Mouse (Mus musculus) heart, embryonic 16.5 days (tissue): Measurements from ENCODE around the gene Fam13c. TPM values are rescaled to one million over a fixed set of nuclear protein-coding genes. Genes with fewer than 3 reads are reported as not detected.

ENCODE experiments used
- ATAC-seq: fragments of 200-750 bp; cut with Nextera tagmentation; replicated peaks from 2 replicates; pipeline ENCODE4 v1.8.0; 2017; ENCODE audit warnings: moderate number of reproducible peaks; ENCODE audit not compliant: insufficient read depth, low FRiP score; ENCODE audit errors: extremely low read depth
- H3K27ac ChIP-seq: fragments of 300-500 bp; sonication (generic); 2 replicates; pipeline ENCODE4 v1.5.1; 2014; ENCODE audit warnings: mild to moderate bottlenecking, low read length, control low read depth, moderate library complexity
- H3K27me3 ChIP-seq: fragments of 300-500 bp; sonication (generic); 2 replicates; pipeline ENCODE4 v1.6.1; 2014; ENCODE audit warnings: low read length, mixed read lengths; ENCODE audit not compliant: control insufficient read depth, insufficient read depth
- H3K36me3 ChIP-seq: fragments of 300-500 bp; sonication (generic); 2 replicates; pipeline ENCODE4 v1.6.1; 2014; ENCODE audit not compliant: control insufficient read depth, insufficient read depth
- H3K4me1 ChIP-seq: fragments of 300-500 bp; sonication (generic); 2 replicates; pipeline ENCODE4 v1.6.1; 2014; ENCODE audit warnings: low read length, mixed read lengths; ENCODE audit not compliant: control insufficient read depth, insufficient read depth
- H3K4me2 ChIP-seq: fragments of 300-500 bp; sonication (generic); 2 replicates; pipeline ENCODE4 v1.6.1; 2014; ENCODE audit warnings: low read depth, mild to moderate bottlenecking, control low read depth, low read length
- H3K4me3 ChIP-seq: fragments of 300-500 bp; sonication (generic); 2 replicates; pipeline ENCODE4 v1.5.1; 2014; ENCODE audit warnings: mild to moderate bottlenecking, control low read depth, low read length
- H3K9ac ChIP-seq: fragments of 300-500 bp; sonication (generic); 2 replicates; pipeline ENCODE4 v1.6.1; 2014; ENCODE audit warnings: low read length, control low read depth
- H3K9me3 ChIP-seq: fragments of 300-500 bp; sonication (generic); replicated peaks from 2 replicates; pipeline ENCODE4 v1.6.1; 2016; ENCODE audit warnings: low read length; ENCODE audit not compliant: control insufficient read depth
- WGBS: fragments of 180-500 bp; shearing (Covaris S2); extraction: QIAGEN DNeasy Blood & Tissue Kit; methylation state at CpG from one replicate; pipeline ENCODE4 v1.1.7; 2014; 5-methylcytosine and 5-hydroxymethylcytosine counted together
- polyA plus RNA-seq: library from polyadenylated mRNA; unstranded; fragments of >200 nt; fragmentation: Nextera tagmentation; extraction: Ambion mirVana; gene quantifications from 2 replicates; pipeline ENCODE4 v1.2.1, GENCODE M21; 2015

The Fam13c gene
- polyA plus RNA-seq, 1 experiment from 2014 or later: 11.1 TPM

GRCm38 (mm10) chr10:70542857-70543256 is 102.6 kb downstream of the Fam13c start:
- Histone ChIP-seq H3K4me2 (no peak overlapping the region), H3K4me3 (no peak overlapping the region), H3K27ac (no peak overlapping the region), H3K9me3 (no peaks in the 10 kb centered on the region), H3K9ac (no peak overlapping the region), H3K36me3 (peaks cover 3% of the 10 kb centered on the region; the same call in 1 of the 2 replicates), H3K4me1 (no peaks in the 10 kb centered on the region), H3K27me3 (no peaks in the 10 kb centered on the region)
- ATAC-seq: no peak
- 82% methylated on average over 6 of the region's 6 CpGs for WGBS

GRCm38 (mm10) chr10:70552531-70552930 is 112.2 kb downstream of the Fam13c start:
- Histone ChIP-seq H3K4me2 (no peak overlapping the region), H3K27ac (no peak overlapping the region), H3K9me3 (no peaks in the 10 kb centered on the region), H3K4me3 (no peak overlapping the region), H3K27me3 (no peaks in the 10 kb centered on the region), H3K4me1 (no peaks in the 10 kb centered on the region), H3K9ac (no peak overlapping the region), H3K36me3 (peaks cover 3% of the 10 kb centered on the region; the same call in 1 of the 2 replicates)
- 87% methylated on average over 3 of the region's 3 CpGs for WGBS
- no peak for ATAC-seq

GRCm38 (mm10) chr10:70563636-70564035 is 123.4 kb downstream of the Fam13c start:
- H3K27me3 ChIP-seq: no peaks in the 10 kb centered on the region
- 24% methylated on average over 3 of the region's 3 CpGs for WGBS
- ATAC-seq: no peak
- H3K4me1 ChIP-seq: no peaks in the 10 kb centered on the region
- no peak overlapping the region for H3K27ac ChIP-seq
- no peak overlapping the region for H3K4me2 ChIP-seq
- no peak overlapping the region for H3K9ac ChIP-seq
- H3K4me3 ChIP-seq: no peak overlapping the region
- no peaks in the 10 kb centered on the region for H3K36me3 ChIP-seq
- H3K9me3 ChIP-seq: no peaks in the 10 kb centered on the region

DNA sequence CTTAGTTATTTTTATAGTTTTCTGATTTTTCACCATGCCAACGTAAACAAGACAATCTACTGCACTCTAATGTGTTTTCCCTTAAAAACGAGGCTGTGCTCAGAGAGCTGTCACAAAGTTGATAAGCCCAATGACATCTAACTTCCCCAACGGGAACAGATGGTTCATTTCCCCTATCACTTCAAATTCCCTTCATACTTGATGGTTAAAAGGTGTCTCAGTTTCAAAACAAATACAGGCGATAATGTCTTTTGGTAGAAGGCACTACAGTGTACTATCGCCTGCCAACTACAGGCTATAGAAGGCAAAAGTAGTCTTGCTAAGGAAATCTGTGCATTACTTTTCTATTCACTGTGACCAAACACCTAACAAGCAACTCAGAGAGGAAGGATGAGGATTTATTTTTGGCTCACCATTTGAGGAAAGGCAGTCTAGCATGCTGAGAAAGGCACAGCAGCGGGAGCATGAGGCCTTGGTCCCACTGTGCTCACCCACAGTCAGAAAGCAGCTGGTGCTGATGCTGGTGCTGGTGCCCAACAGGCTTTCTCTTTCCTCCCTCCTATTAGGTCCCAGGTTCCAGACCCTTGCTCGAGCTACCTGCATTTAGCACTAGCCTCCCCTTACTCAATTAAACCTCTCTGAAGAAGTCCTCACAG is 141.4 kb downstream of the Fam13c start:
- no peak for ATAC-seq
- Histone ChIP-seq H3K4me1 (no peaks in the 10 kb centered on the region), H3K9me3 (no peaks in the 10 kb centered on the region), H3K27me3 (no peaks in the 10 kb centered on the region), H3K36me3 (no peaks in the 10 kb centered on the region), H3K27ac (no peak overlapping the region), H3K4me2 (no peak overlapping the region), H3K9ac (no peak overlapping the region), H3K4me3 (no peak overlapping the region)
- 21% methylated on average over 7 of the region's 7 CpGs for WGBS

- no peak for ATAC-seq
- Histone ChIP-seq H3K9ac (no peak overlapping the region), H3K27me3 (no peaks in the 10 kb centered on the region), H3K9me3 (no peaks in the 10 kb centered on the region), H3K27ac (no peak overlapping the region), H3K4me3 (no peak overlapping the region), H3K36me3 (no peaks in the 10 kb centered on the region), H3K4me1 (no peaks in the 10 kb centered on the region), H3K4me2 (no peak overlapping the region)
- WGBS: 82% methylated on average over 1 of the region's 1 CpGs
Observed at GRCm38 (mm10) chr10:70584171-70584570, 143.9 kb downstream of the Fam13c start.

DNA sequence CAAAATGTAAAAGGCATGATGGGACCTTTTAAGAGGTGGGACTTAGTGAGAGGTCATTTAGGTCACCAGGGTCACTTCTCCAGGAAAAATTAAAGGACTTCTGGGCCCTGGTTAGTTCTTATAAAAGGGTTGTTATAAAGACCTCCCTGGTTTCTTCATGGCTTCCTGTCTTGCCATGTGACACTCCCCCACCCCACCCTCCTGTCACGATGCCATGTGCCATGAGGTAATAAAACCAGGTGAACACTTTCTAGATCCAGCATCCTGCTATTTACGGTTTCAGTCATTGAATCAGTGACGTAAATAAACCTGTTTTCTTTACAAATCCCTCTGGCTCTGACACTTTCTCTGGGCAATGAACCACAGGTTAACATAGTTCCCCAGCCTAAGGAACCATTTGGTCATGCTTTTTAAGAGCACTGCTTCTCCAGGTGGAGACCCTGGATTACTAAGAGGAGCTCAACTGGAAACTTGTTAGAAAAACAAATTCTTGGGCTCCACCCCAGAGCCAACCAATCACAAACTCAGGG is 146.7 kb downstream of the Fam13c start:
- Histone ChIP-seq H3K4me3 (no peak overlapping the region), H3K9me3 (no peaks in the 10 kb centered on the region)
- no peak for ATAC-seq

GRCm38 (mm10) chr10:70594007-70594406 is 153.7 kb downstream of the Fam13c start:
- Histone ChIP-seq H3K4me3 (no peak overlapping the region), H3K9me3 (no peaks in the 10 kb centered on the region), H3K27ac (no peak overlapping the region), H3K36me3 (no peaks in the 10 kb centered on the region), H3K27me3 (peaks cover 12% of the 10 kb centered on the region), H3K9ac (no peak overlapping the region), H3K4me2 (no peak overlapping the region), H3K4me1 (0 out of 2 replicates have a peak, but pooled peaks cover 3% of the 10 kb centered on the region)
- ATAC-seq: no peak
- WGBS: 53% methylated on average over 1 of the region's 1 CpGs

More for the DNA sequence above, 146.7 kb downstream of the Fam13c start:
- WGBS: 84% methylated on average over 3 of the region's 3 CpGs
- Histone ChIP-seq H3K4me1 (no peaks in the 10 kb centered on the region), H3K27ac (no peak overlapping the region), H3K36me3 (no peaks in the 10 kb centered on the region), H3K27me3 (no peaks in the 10 kb centered on the region), H3K4me2 (no peak overlapping the region), H3K9ac (no peak overlapping the region)

GRCm38 (mm10) chr10:70598081-70598515 is 157.8 kb downstream of the Fam13c start:
- 0 out of 2 replicates have a peak, but pooled peaks have one; percentile 37 for ATAC-seq

GRCm38 (mm10) chr10:70598516-70599125 is 158.3 kb downstream of the Fam13c start:
- peak; percentile 37; the same call in 1 of the 2 replicates for ATAC-seq

More at GRCm38 (mm10) chr10:70598081-70598515, 157.8 kb downstream of the Fam13c start:
- Histone ChIP-seq H3K27me3 (peaks cover 27% of the 10 kb centered on the region), H3K36me3 (no peaks in the 10 kb centered on the region), H3K4me2 (peak overlapping the region; percentile 94), H3K4me1 (0 out of 2 replicates have a peak, but pooled peaks cover 9% of the 10 kb centered on the region), H3K9me3 (no peaks in the 10 kb centered on the region), H3K9ac (no peak overlapping the region), H3K4me3 (peak overlapping the region; percentile 61), H3K27ac (no peak overlapping the region)
- 21% methylated on average over 10 of the region's 10 CpGs for WGBS

More at GRCm38 (mm10) chr10:70598516-70599125, 158.3 kb downstream of the Fam13c start:
- Histone ChIP-seq H3K4me1 (0 out of 2 replicates have a peak, but pooled peaks cover 9% of the 10 kb centered on the region), H3K4me3 (peak overlapping the region; percentile 61), H3K9me3 (no peaks in the 10 kb centered on the region), H3K27ac (no peak overlapping the region), H3K36me3 (no peaks in the 10 kb centered on the region), H3K4me2 (peak overlapping the region; percentile 94), H3K27me3 (peaks cover 27% of the 10 kb centered on the region), H3K9ac (no peak overlapping the region)
- WGBS: under 1% methylated on average over 48 of the region's 48 CpGs
